Mouse (Mus musculus) skeletal muscle tissue, adult 2 months (tissue): ENCODE measurements around the gene Gm20388.

ENCODE experiments used
- DNase-seq: peaks from one replicate; pipeline ENCODE4 v3.0.0-alpha.2; 2012; ENCODE audit warnings: low read depth, low spot score

Gene Gm20388

DNA sequence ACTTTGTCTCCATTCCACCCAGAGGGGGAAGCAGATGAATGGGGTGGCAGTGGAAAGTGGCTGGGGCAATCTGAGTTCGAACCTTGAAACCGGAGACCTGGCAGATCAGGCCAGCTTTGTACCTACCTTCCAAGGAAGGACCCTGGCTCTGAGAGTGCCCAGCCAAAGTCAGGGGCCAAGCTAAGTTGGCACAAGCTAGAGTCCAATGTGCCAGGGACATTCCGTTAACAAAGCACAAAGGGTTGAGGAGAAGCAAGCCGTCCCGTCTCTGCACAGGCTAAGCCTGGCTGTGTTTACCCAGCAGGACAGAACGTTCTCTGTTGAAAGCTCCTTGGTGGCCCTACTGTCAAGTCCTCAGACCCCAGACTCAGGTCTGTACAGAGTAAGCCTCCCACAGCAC, 3875.5 kb downstream of the Gm20388 start:
- no peak for DNase-seq

DNA sequence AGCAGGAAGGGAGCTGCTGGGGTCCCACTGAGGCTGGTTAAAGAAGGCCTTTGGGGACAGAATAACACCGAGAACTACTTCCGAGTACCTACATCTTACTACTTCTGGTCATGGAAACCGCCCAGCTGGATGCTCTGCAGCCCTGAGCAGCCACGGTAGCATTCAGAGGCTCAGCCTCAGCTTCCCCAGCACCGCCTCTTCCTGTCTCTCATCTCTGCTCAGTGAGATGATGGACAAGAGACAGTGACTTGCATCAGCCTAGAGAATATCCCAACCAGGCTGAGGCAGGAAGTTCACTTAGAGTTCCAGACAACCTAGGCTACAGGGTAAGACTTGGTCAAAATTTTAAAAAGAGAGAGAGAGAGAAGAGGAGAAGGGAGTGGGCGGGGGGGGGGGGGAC, 3876.0 kb downstream of the Gm20388 start:
- no peak for DNase-seq

DNA sequence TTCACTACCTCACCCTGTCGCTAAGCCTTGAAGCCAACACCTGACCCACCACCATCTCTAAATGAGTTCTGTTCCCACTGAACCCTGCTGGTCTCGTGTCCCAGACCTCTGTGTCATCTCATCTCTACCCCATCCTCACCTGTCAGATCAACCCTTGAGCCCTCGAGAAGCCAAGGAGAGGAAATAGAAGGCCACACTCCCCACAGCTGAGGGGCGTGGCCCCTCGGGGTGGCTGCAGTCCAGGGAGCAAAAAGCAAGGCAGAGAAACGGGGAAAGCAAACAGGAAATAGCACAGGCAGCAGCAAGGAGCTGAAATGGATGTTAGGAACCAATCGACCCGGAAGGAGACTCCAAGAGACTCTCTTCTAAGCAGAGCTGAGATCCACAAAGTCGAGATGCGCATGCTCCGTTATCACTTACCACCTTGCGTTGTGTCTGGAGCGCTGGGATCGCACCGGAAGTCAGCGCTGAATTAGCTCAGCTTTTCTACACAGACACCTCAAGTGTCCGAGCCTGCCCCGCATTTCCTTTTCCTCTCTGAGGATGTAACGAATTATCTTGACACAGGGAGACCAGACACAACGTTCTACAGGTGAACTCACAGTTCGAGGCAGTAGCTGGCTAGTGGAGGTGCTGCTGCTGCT, 3876.7 kb downstream of the Gm20388 start:
- no peak for DNase-seq

DNA sequence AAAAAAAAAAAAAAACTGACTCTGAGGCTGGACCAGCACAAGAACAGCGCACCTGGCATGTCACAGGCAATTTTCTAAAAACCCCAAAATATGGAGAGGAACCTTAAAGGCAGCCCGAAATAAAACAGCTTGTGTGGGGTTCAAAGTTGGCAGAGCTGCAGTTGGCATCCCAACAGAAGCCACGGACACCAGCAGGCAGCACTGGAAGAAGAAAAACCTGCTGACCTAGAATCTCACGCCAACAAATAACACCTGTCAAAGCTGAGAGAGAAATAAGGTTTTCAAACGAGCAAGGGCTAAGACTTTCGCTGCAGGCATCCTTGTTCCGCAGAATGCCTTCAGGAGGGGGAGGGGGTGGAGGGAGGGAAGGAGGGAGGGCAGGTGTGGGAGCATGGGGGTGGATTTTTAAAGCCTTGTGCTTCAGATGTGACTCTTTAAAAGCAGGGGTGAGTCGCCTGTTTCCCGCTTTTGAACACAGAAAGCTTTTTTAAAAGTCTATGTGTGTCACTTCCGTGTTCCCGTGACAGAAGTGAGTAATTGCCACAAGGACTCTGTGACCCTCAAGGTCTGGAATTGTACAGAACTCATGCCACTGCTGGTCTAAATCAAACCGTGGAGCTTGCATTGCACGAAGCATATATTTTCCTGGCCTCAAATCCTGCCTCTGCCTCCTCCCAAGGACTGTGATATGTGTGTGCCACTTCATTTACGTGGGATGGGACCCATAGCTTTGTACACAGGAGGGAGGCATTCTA, 3878.0 kb downstream of the Gm20388 start:
- DNase-seq, result no peak

DNA sequence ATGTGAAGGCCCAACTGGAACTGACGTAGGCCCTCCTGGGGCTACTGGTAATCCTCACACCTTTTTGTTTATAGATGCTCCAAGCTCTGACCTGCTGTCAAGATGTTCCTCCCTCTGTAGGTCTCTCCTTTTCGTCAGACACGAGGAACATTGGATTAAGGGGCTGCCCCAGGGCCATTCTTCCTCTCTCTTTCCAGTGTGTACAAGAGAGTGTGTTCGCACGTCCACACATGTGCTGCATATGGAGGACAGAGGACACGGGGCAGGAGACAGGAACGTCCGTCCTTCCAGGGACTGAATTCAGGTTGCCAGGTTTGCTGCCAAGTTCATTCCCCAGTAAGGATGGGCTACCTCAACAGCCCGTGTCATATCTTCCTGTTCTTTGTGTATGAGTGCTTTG, 3878.8 kb downstream of the Gm20388 start:
- no peak for DNase-seq

DNA sequence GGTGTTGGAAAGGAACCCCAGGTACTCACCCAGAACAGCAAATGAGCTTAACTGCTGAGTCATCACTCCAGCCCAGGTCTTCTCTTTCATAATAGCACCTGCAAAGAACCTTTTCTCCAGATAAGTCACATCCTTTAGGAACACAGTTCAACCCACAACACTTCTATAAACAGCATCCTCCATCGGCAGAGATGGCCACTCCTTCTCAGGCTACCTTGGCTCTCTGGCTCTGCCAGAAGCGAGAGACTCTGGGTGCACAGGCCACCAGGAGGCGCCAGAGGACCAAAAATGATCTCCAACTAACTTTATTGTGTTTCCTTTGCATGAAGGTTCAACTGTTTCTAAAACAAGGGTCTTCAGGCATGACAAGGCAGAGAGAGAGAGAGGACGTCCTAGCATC, 3879.3 kb downstream of the Gm20388 start:
- DNase-seq, result peak; percentile 66

DNA sequence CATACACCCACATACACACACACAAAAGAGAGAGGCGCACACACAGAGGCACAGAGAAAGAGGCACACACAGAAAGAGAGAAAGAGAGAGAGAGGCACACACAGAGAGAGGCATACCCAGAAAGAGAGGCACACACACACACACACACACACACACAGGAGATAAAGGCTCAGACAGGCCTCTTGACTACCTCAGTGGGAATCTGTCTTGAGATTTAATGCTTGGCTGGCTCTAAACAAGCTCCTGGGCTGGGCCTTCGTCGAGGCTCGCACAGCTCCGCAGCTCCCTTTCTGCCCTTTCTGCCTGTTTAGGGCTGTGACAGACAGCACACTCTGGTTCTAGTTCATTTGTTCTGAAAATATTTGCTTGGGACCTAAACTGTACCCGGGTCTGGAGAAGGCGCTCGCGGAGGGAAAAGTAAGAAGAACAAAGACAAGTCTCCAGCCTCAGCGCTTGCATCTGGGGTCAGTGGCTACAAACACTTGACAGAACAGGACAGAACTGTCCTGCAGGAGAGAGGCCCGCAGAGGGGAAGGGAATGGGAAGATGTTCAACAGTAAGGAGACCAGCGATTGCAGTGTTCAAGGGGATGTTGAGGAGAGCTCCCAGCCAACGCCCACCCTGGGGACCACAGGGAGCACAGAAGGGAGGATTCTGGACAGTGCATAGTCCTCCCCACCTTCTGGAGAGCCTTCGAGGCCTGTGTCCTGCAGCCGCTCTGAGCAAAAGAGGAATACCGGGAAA, 3880.6 kb downstream of the Gm20388 start:
- no peak for DNase-seq

DNA sequence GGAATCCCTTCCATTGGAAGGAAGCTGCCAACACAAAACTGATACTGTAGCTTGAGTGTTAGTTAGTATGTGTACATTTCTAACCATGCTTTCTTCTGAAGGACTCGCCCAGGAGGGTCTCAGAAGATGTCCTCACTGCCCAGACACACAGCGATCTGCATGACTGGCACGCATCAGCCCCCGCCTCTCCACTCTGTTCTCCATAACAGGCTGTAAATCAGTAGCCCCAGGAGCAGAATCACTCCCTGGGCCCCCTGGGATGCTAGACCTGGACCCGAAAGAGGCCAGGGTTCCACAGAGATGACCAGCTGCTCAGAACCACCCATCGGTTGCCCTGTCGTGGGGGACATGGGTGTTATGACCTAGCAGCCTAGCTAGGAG, 3881.2 kb downstream of the Gm20388 start:
- DNase-seq, result no peak

DNA sequence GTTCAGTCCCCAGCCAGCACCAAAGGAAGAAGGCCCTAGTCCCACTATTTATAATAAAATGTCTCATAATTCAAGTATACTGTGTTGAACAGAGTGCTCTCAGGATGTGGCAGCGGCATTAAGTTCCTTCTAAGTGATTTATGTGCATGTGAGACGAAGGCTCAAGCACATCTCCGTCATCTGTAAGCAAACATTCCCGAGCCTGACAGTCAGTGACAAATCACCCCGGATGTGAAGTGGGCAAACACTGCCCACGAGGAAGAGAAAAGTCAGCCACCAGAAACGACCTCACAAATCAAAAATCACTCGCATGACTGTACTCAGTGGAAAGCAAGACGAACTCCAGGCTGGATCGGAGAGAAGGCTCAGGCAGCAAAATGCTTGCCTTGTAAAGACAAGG, 3883.3 kb downstream of the Gm20388 start:
- DNase-seq, result no peak

DNA sequence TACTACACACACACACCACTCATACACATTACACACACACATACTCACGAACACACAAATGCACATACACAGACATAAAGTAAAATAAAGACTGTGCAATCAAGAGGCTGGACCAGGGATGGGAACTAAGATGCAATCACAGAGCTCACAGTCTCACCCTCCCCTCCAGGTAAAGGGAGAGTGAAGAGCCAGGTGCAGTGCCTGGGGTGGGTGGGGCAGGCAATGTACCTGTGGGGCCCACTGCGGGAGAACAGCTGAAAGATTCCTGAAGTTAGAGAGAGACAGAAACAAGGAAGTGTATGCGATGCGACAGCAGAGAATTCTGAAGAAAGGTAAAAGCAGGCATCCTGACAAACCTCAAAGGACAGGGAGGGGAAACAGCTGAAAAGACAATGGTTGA, 3884.1 kb downstream of the Gm20388 start:
- DNase-seq, result no peak

DNA sequence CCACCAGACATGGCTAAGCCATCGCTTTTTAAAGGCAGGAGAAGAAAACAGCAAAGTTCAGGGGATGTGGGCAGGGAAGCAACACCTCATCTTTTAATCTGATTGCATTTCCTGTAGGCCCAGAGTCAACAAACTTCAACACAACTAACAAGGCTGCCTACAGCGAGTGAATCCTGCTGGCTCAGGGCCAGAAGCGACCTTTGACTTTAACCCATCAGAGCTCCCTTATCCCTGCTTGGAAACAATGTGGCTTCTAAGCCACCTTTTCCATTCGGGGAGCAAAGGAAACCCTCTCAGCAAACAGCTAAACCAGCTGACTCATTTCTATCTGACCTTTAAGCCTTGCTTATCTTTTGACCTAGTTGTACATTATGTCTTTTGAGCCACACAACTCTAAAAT, 3886.1 kb downstream of the Gm20388 start:
- DNase-seq, result no peak

DNA sequence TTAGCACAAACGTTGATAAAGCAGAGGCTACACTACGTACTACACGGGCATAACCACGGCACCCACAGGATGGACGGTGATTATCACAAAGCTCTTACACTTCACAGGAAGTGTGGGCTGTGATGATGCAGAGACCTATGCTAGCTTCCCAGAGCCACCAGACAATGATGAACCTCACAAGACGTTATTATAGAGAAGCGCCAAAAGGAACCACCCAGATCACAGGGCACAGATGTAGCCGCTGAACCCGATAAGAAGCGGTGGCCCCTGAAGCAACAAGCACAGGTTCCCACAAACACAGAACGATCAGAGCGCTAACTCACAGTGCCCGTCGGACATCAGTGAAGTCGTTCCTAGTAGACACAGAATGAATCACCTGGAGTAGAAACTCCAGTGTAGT, 3887.3 kb downstream of the Gm20388 start:
- DNase-seq, result no peak

DNA sequence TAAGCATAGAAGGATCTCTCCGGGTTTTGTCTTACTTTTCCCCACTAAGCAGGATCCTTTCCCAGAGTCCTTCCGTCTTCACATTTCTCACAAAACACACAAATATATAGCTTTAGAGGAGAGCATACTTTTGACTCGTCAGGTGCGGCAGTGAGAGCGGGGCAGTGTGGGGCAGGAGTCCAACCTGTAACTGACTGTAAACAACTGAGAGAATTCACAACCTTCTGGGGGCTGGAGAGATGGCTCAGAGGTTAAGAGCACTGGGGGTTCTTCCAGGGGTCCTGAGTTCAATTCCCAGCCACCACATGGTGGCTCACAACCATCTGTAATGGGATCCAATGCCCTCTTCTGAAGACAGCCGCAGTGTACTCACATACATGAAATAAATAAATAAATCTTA, 3888.8 kb downstream of the Gm20388 start:
- no peak for DNase-seq

DNA sequence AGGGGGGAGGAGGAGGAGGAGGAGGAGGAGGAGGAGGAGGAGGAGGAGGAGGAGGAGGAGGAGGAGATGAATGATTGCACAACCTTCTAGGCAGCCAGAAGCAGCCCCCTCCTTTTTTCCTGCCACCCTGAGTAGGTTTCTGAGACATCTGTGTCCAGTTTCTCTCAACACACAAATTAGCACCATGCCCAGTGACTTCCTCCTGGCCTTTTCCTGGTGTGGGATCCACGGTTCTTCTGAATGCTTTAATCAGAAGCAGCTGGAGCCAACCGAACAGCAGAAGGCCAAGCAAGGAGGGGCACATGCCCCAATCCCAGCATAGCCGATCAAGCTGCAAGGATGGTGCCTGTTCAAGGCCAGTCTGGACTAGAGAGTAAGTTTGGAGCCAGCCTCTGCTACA, 3889.2 kb downstream of the Gm20388 start:
- DNase-seq, result no peak

DNA sequence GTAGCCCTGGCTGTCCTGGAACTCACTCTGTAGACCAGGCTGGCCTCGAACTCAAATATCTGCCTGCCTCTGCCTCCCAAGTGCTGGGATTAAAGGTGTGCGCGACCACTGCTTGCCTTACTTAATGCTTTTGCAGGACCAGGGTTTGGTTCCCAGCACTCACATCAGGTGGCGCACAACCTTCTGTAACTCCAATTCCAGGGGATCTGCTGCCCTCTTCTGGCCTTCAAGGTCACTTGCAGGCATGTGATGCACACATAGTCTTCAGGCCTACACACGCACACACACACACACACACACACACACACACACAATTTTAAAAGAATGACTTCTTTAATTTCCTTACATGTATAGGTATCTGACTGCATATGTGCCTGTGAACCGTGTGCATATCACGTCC, 3890.2 kb downstream of the Gm20388 start:
- no peak for DNase-seq

DNA sequence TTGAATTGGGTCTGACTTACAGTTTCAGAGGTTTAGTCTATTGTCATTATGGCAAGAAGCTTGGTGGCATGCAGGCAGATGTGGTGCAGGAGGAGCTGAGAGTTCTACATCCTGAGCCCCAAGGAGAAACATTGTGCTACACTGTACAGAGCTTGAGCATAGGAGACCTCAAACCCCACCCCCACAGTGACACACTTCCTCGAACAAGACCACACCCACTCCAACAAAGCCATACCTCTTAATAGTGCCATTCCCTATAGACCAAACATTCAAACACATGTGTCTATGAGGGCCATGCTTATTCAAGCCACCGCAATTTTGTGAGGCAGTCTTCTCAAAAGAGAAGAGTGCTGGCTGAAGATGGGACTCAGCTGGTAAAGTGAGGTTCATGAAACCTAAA, 3890.9 kb downstream of the Gm20388 start:
- DNase-seq, result no peak

DNA sequence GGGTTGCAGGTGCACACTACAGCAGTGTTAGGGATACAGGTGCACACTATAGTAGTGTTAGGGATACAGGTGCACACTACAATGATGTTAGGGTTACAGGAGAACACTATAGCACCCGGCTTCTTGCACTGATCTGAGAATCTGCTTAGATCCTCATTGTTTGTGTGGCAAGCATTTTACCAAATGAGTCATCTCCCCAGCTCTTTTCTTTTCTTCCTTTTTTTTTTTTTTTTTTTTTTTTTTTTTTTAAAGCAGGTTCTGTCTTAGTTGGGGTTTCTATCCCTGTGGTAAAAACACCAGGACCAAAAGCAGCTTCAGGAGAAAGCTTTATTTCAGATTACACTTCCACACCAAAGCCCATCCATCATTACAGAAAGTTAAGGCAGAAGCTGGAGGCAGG, 3893.0 kb downstream of the Gm20388 start:
- DNase-seq, result no peak

DNA sequence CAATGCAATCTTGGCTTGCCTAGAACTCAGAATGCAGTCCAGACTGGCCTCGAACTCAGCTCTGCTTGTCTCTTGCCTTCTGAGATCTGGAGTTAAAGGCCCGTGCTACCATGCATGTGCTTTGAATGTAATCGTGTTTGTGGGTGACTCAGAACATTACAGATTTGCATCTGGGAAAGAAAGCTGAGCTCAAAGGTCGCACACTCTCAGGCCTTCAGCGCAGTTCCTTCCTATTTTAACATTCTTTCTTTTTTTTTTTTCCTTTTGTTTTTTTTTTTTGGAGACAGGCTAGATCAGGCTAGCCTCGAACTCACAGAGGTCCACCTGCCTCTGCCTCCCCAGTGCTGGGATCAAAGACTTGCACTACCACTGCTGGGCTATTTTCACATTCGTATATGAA, 3893.9 kb downstream of the Gm20388 start:
- no peak for DNase-seq

DNA sequence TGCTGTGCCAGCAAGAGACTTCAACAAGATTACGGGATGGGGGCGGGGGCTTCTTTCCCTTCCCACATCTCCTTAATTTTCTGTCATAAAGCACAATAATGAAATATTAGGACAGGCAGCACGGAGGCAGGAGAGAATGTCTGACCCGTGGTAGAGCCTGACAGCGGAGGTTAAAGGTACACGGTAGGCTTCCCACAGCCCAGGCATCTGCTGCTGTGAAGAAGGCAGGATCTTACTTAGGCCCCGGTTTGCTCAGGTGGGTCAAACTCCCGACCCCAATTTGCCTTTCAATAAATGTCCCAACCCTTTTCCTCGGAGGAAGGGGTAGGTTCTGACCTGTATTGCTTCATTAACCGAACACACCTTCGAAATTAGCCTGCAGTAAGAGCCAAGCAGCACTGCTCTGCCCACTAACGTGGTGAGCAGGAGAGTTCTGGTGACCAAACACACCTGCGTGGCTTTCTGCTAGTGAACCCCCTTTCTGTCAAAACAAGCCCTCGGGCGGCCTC, 3894.6 kb downstream of the Gm20388 start:
- no peak for DNase-seq

DNA sequence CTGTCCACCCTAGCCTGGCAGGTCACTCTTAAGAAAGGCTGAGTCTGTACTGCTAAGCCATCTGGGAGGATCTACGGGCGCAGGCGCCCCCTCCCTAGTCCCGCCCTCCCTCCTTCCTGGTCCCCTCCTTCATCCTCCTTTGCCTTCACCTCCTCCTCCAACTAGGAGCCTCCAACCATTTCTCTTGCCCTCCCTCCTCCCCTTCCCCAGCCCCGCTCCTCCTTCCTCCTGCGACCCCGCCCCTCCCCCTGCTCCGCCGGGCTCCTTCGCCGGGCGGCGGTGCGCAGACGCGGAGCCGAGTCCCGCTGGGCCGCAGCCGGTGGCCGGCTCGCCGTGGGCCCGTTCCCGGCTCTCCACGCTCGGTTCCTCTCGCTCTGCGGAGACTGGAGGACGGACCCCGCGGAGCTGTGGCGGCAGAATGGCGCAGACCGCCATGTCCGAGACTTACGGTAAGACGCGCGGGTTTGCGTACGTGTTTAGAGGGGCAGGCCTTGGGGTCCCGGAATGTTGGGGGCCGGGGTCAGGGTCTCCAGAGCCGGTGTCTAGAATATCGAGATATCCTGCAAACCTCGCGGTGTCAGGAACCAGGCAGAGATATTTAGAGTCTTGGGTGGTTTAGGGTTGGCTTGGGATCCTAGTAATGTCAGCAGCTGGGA, 3895.2 kb downstream of the Gm20388 start, which contains the start of gene Rab4a:
Gene Rab4a, plus strand, starts transcription at position 268 of the 656 bp plus-strand sequence.
- peak; percentile 76 for DNase-seq

DNA sequence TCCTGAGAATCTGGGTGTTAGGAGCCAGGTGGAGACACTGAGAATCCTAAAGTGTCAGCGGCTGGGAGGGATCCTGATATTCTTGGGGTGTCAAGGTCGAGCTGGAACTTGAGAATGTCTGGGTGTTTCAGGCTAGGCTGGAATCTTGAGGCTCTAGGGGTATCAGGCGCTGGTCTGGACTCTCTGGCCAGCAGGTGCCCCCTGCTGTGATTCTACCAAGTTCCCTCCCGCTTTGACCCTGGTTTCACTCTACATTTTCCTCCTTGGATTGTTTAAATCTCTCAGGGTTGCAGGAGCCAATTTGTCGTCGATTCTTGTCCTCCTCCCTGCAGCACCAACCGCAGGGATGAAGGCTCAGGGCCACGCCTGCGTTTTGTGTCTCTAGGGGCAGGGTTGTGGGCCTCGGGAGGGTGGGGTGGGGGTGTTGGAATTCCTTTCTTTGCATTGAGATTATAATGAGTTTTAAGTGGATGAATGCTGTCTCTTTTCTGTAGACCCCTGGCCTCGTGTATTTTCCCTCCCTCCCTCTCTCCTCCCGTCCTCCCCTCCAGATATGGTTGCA, 3895.8 kb downstream of the Gm20388 start:
- DNase-seq, result no peak

DNA sequence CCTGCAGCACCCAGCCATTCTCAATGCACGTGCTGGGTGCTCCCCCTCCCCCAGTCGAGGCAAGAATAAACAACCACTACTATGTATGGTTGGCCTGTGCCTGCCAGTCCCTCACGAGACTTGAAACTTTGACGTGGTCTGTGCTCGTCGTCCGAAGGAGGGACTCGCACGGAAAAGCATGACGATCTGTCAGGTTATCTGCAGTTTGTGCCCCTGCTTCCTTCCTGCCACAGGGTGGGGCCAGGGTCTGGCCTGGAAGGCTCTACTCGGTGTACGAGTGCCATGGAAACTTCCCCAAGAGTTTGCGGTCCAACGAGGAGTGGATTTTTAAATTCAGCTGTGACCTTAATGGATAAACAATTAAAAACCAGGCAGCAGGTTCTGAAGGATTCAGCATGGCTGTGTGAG, 3896.4 kb downstream of the Gm20388 start:
- DNase-seq, result no peak
